In genomic region chr3:152092385-152093057, GRCm38 (mm10) we compare ENCODE assay signal across 8 mouse cellular contexts.
DNase-seq lines count a peak whose midpoint lies in the region; ATAC-seq lines count a peak whose summit lies in the region.

No protein-coding gene starts in this region.

- peak; percentile 74 for DNase-seq in heart, adult 11 months
- no peak for DNase-seq in heart, adult 8-10 months (ENCODE audit: low spot score)
- DNase-seq in liver, embryonic 13.5 days = no peak
- peak; percentile 26 to 27 for DNase-seq in thymus, postnatal 36 days
- no peak for DNase-seq in ovary, adult 18-20 months (ENCODE audit: low spot score)
- DNase-seq in gastrocnemius, postnatal 36 days = no peak

- intact Hi-C loops in gastrocnemius, postnatal 36 days (cut with DNase I) = loop anchor here (5.0 kb wide), 1 partner anchor 375 kb away; no protein-coding TSS in a partner anchor

- ATAC-seq in CD4-positive, CD25-positive, alpha-beta regulatory T cell, adult 4 months = peak; percentile 89
- no peak for ATAC-seq in forebrain, embryonic 13.5 days
- no peak for ATAC-seq in liver, embryonic 13.5 days (ENCODE audit: low read depth)

- no peak overlapping the region for H3K27ac ChIP-seq in forebrain, embryonic 13.5 days
- no peak overlapping the region for H3K27ac ChIP-seq in liver, embryonic 13.5 days

- peak overlapping the region; percentile 41 for H3K4me3 ChIP-seq in forebrain, embryonic 13.5 days
- peak overlapping the region; percentile 16; the same call in 1 of the 2 replicates for H3K4me3 ChIP-seq in liver, embryonic 13.5 days (replicated peaks)

- no peaks in the 10 kb centered on the region for H3K27me3 ChIP-seq in forebrain, embryonic 13.5 days
- H3K27me3 ChIP-seq in liver, embryonic 13.5 days = peaks cover 13% of the 10 kb centered on the region; the same call in 1 of the 2 replicates

- no peaks in the 10 kb centered on the region for H3K9me3 ChIP-seq in forebrain, embryonic 13.5 days (replicated peaks)
- no peaks in the 10 kb centered on the region for H3K9me3 ChIP-seq in liver, embryonic 13.5 days (replicated peaks)

- peak overlapping the region; percentile 52 for H3K4me2 ChIP-seq in forebrain, embryonic 13.5 days
- H3K4me2 ChIP-seq in liver, embryonic 13.5 days = peak overlapping the region; percentile 25; the same call in 1 of the 2 replicates

- no peaks in the 10 kb centered on the region for H3K36me3 ChIP-seq in forebrain, embryonic 13.5 days (ENCODE audit: poor library complexity, severe bottlenecking)
- H3K36me3 ChIP-seq in liver, embryonic 13.5 days = no peaks in the 10 kb centered on the region

- 51% methylated on average over 34 of the region's 34 CpGs for WGBS in forebrain, embryonic 13.5 days
- WGBS in liver, embryonic 13.5 days (ENCODE audit: insufficient replicate concordance) = 44% methylated on average over 34 of the region's 34 CpGs

- no peaks in the 10 kb centered on the region for H3K4me1 ChIP-seq in forebrain, embryonic 13.5 days
- no peaks in the 10 kb centered on the region for H3K4me1 ChIP-seq in liver, embryonic 13.5 days (replicated peaks)

- peak overlapping the region; percentile 39; the same call in 1 of the 2 replicates for H3K9ac ChIP-seq in forebrain, embryonic 13.5 days
- H3K9ac ChIP-seq in liver, embryonic 13.5 days = no peak overlapping the region

Comparison
In these comparisons a context has a peak if more than half of its experiments do, and no peak if none do; other contexts are left out.
1. DNase-seq: peak in heart, adult 11 months (single experiment) and thymus, postnatal 36 days (2 of 2); none in heart, adult 8-10 months (single experiment), liver, embryonic 13.5 days (single experiment), ovary, adult 18-20 months (single experiment) and gastrocnemius, postnatal 36 days (0 of 2).